Mouse (Mus musculus) forebrain, postnatal 0 days (tissue): Measurements from ENCODE around the gene Wfdc1. TPM values are rescaled to one million over a fixed set of nuclear protein-coding genes. Genes with fewer than 3 reads are reported as not detected.

Source experiments
- ATAC-seq: fragments of 200-750 bp; cut with Nextera tagmentation; 2 replicates; pipeline ENCODE4 v1.8.0; 2017; ENCODE audit warnings: mild to moderate bottlenecking, moderate library complexity
- DNase-seq: peaks from one replicate; pipeline ENCODE4 v3.0.0-alpha.2; 2015
- H3K27ac ChIP-seq: fragments of 300-500 bp; sonication (generic); 2 replicates; pipeline ENCODE4 v1.5.1; 2014; ENCODE audit warnings: low read depth, mild to moderate bottlenecking, antibody characterized with exemption, low read length, moderate library complexity, mixed read lengths
- H3K27me3 ChIP-seq: fragments of 300-500 bp; sonication (generic); 2 replicates; pipeline ENCODE4 v1.6.1; 2014; ENCODE audit warnings: mild to moderate bottlenecking, low read length, mixed read lengths; ENCODE audit not compliant: insufficient read depth
- H3K36me3 ChIP-seq: fragments of 300-500 bp; sonication (generic); 2 replicates; pipeline ENCODE4 v1.6.1; 2014; ENCODE audit warnings: mild to moderate bottlenecking, moderate library complexity; ENCODE audit not compliant: insufficient read depth
- H3K4me1 ChIP-seq: fragments of 300-500 bp; sonication (generic); 2 replicates; pipeline ENCODE4 v1.6.1; 2014; ENCODE audit warnings: antibody characterized with exemption; ENCODE audit not compliant: insufficient read depth
- H3K4me2 ChIP-seq: fragments of 300-500 bp; sonication (generic); 2 replicates; pipeline ENCODE4 v1.6.1; 2014; ENCODE audit warnings: low read depth, mild to moderate bottlenecking, moderate library complexity
- H3K4me3 ChIP-seq: fragments of 300-500 bp; sonication (generic); 2 replicates; pipeline ENCODE4 v1.5.1; 2014; ENCODE audit warnings: low read depth, low read length, mixed read lengths
- H3K9ac ChIP-seq: fragments of 300-500 bp; sonication (generic); 2 replicates; pipeline ENCODE4 v1.6.1; 2014; ENCODE audit warnings: mild to moderate bottlenecking
- H3K9me3 ChIP-seq: fragments of 300-500 bp; sonication (generic); 2 replicates; pipeline ENCODE4 v1.6.1; 2016; ENCODE audit warnings: low read length
- CTCF ChIP-seq: sonication (generic); IDR thresholded peaks from 2 replicates; pipeline ENCODE4 v1.5.1; 2016; ENCODE audit warnings: antibody characterized with exemption, control low read depth, low read depth
- WGBS: fragments of 180-500 bp; shearing (Covaris S2); extraction: QIAGEN DNeasy Blood & Tissue Kit; methylation state at CpG from one replicate; pipeline ENCODE4 v1.1.7; 2014; 5-methylcytosine and 5-hydroxymethylcytosine counted together
- polyA plus RNA-seq: library from polyadenylated mRNA; unstranded; fragments of >200 nt; fragmentation: Nextera tagmentation; extraction: Ambion mirVana; gene quantifications from 2 replicates; pipeline ENCODE4 v1.2.1, GENCODE M21; 2015
- total RNA-seq: library from RNA; depleted of rRNA; stranded (reverse); fragments of >200 nt; gene quantifications from 2 replicates; pipeline ENCODE4 v1.2.3, GENCODE M21; 2014

Wfdc1 gene
- total and polyA plus RNA-seq, 2 experiments from 2014 or later, result 8.6 to 9.0 TPM

GRCm38 (mm10) chr8:119623061-119623460 lies 43.1 kb upstream of the Wfdc1 start:
- 88% methylated on average over 8 of the region's 8 CpGs for WGBS
- Histone ChIP-seq H3K27me3 (no peaks in the 10 kb centered on the region), H3K4me2 (no peak overlapping the region), H3K4me3 (no peak overlapping the region), H3K9me3 (no peaks in the 10 kb centered on the region), H3K4me1 (no peaks in the 10 kb centered on the region), H3K9ac (no peak overlapping the region), H3K36me3 (no peaks in the 10 kb centered on the region), H3K27ac (no peak overlapping the region)
- DNase-seq (no peak), ATAC-seq (no peak)
- TF ChIP-seq CTCF, result no peak

GRCm38 (mm10) chr8:119623744-119624143 lies 42.4 kb upstream of the Wfdc1 start:
- H3K27ac ChIP-seq, result no peak overlapping the region
- 93% methylated on average over 1 of the region's 1 CpGs for WGBS
- ATAC-seq (no peak), DNase-seq (no peak)
- no peaks in the 10 kb centered on the region for H3K9me3 ChIP-seq
- no peak overlapping the region for H3K9ac ChIP-seq
- H3K27me3 ChIP-seq, result no peaks in the 10 kb centered on the region
- TF ChIP-seq CTCF, result no peak
- H3K4me2 ChIP-seq, result no peak overlapping the region
- H3K4me3 ChIP-seq, result no peak overlapping the region
- no peaks in the 10 kb centered on the region for H3K4me1 ChIP-seq
- H3K36me3 ChIP-seq, result no peaks in the 10 kb centered on the region

GRCm38 (mm10) chr8:119624916-119625315 lies 41.2 kb upstream of the Wfdc1 start:
- H3K36me3 ChIP-seq, result no peaks in the 10 kb centered on the region

GRCm38 (mm10) chr8:119625788-119626187 lies 40.4 kb upstream of the Wfdc1 start:
- Histone ChIP-seq H3K9ac (no peak overlapping the region), H3K36me3 (no peaks in the 10 kb centered on the region), H3K9me3 (no peaks in the 10 kb centered on the region), H3K4me1 (no peaks in the 10 kb centered on the region), H3K4me2 (no peak overlapping the region), H3K4me3 (no peak overlapping the region), H3K27ac (no peak overlapping the region), H3K27me3 (no peaks in the 10 kb centered on the region)
- TF ChIP-seq CTCF, result no peak
- DNase-seq (no peak), ATAC-seq (no peak)
- WGBS, result 83% methylated on average over 22 of the region's 22 CpGs

More at GRCm38 (mm10) chr8:119624916-119625315, 41.2 kb upstream of the Wfdc1 start:
- no peaks in the 10 kb centered on the region for H3K27me3 ChIP-seq
- H3K27ac ChIP-seq, result no peak overlapping the region
- H3K4me2 ChIP-seq, result no peak overlapping the region
- DNase-seq (no peak), ATAC-seq (no peak)
- WGBS, result 89% methylated on average over 7 of the region's 7 CpGs
- no peak for TF ChIP-seq CTCF
- no peak overlapping the region for H3K4me3 ChIP-seq
- H3K9ac ChIP-seq, result no peak overlapping the region
- no peaks in the 10 kb centered on the region for H3K9me3 ChIP-seq
- no peaks in the 10 kb centered on the region for H3K4me1 ChIP-seq

- Histone ChIP-seq H3K36me3 (no peaks in the 10 kb centered on the region), H3K9ac (no peak overlapping the region), H3K27me3 (no peaks in the 10 kb centered on the region), H3K4me1 (no peaks in the 10 kb centered on the region), H3K9me3 (no peaks in the 10 kb centered on the region), H3K4me3 (no peak overlapping the region), H3K4me2 (no peak overlapping the region), H3K27ac (no peak overlapping the region)
- ATAC-seq (no peak), DNase-seq (no peak)
- TF ChIP-seq CTCF, result no peak
- WGBS, result 80% methylated on average over 7 of the region's 7 CpGs
Observed at GRCm38 (mm10) chr8:119627199-119627598, 39.0 kb upstream of the Wfdc1 start.

GRCm38 (mm10) chr8:119627613-119628359 lies 38.4 kb upstream of the Wfdc1 start:
- no peaks in the 10 kb centered on the region for H3K36me3 ChIP-seq
- no peaks in the 10 kb centered on the region for H3K4me1 ChIP-seq
- H3K27me3 ChIP-seq, result no peaks in the 10 kb centered on the region
- no peak overlapping the region for H3K9ac ChIP-seq
- H3K4me3 ChIP-seq, result no peak overlapping the region
- H3K27ac ChIP-seq, result no peak overlapping the region
- ATAC-seq, result no peak
- 55% methylated on average over 10 of the region's 10 CpGs for WGBS
- H3K4me2 ChIP-seq, result no peak overlapping the region
- no peak for DNase-seq
- H3K9me3 ChIP-seq, result no peaks in the 10 kb centered on the region
- TF ChIP-seq CTCF, result no peak

- Histone ChIP-seq H3K36me3 (no peaks in the 10 kb centered on the region), H3K27ac (no peak overlapping the region), H3K4me2 (no peak overlapping the region), H3K4me1 (no peaks in the 10 kb centered on the region), H3K9me3 (no peaks in the 10 kb centered on the region), H3K9ac (no peak overlapping the region), H3K27me3 (peaks cover 11% of the 10 kb centered on the region), H3K4me3 (no peak overlapping the region)
- no peak for TF ChIP-seq CTCF
- WGBS, result 58% methylated on average over 3 of the region's 3 CpGs
- no peak for DNase-seq
- no peak for ATAC-seq
Observed at GRCm38 (mm10) chr8:119630841-119631240, 35.3 kb upstream of the Wfdc1 start.
